Mouse (Mus musculus): ENCODE data around the gene Pglyrp1. TPM values are rescaled to one million over a fixed set of nuclear protein-coding genes. Genes with fewer than 3 reads are reported as not detected.

Pglyrp1 gene
- total and polyA plus RNA-seq, 2 experiments from 2014 or later, result 13.8 to 27.0 TPM

DNA sequence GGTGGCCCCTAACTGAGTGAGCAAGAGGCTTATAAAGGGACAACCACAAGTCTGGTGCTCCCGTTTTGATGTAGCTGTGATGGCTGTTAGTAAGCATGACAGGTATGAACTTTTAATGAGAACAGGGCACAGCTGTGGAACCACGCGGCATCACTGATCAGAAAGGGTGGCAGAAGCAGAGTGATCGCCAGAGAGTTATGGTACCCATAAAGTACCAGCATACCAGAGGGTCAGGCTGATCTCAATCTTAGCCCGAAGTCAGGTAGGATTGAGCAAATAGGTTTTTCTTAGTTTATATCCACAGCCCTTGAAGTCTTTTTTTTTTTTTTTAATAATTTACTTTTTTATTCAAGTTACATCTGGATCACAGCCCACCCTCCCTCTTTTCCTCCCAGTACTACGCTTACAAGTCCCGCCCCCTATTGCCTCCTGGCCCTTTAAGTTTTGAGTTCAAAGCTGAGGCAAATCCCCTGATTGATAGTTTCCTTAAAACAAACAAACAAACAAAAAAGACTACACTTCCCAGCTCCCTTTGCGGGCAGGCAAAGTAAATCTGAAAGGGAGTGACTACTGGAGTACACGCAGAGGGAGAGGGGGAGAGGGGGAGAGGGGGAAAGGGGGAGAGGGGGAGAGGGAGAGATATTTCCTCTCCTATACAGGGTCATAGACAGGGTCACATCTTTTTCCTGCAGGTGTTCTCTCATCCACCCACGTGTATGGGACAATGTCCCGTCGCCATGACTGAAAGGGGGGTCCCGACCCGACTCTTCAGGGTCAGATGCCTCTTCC is 1.1 kb downstream of the Pglyrp1 start:
- 34% methylated on average over 13 of the region's 14 CpGs for WGBS
- H3K27ac ChIP-seq (ENCODE audit: low read depth, low read length), result no peak overlapping the region
- TF ChIP-seq CTCF (IDR thresholded peaks at IDR 0.05; ENCODE audit: low read depth), result no peak
- DNase-seq, result peak; percentile 31
- H3K36me3 ChIP-seq (ENCODE audit: insufficient read depth), result no peaks in the 10 kb centered on the region
- H3K27me3 ChIP-seq (ENCODE audit: insufficient read depth, low read length), result no peaks in the 10 kb centered on the region
- H3K9ac ChIP-seq, result peak overlapping the region; percentile 51; the same call in 1 of the 2 replicates
- peak overlapping the region; percentile 62 for H3K4me2 ChIP-seq (ENCODE audit: low read depth)
- H3K4me1 ChIP-seq (ENCODE audit: insufficient read depth), result no peaks in the 10 kb centered on the region
- peak overlapping the region; percentile 32 for H3K4me3 ChIP-seq (ENCODE audit: low read depth, low read length)
- peak; percentile 66 for ATAC-seq
- no peaks in the 10 kb centered on the region for H3K9me3 ChIP-seq (ENCODE audit: low read length)

DNA sequence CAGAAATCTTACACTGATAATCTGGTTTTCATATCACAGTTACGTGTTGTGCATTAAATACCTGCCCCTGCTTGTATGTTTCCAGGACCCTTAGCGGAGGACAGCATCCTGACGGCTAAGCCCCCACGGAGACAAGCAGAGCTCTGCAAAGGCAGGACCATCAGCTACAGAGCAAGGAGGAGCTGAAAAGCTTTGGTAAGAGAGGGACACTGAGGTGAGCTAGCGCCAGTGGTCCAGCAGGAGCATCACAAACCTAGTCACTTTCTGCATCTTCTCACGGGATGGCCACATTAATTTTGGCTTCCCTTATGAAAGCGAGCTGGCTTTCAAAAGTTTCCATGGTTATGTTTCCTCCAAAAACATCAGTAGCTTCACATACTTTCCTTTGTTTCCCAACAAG is 1.7 kb downstream of the Pglyrp1 start:
- Histone ChIP-seq H3K4me2 (ENCODE audit: low read depth) (peak overlapping the region; percentile 62), H3K9me3 (ENCODE audit: low read length) (no peaks in the 10 kb centered on the region), H3K4me1 (ENCODE audit: insufficient read depth) (no peaks in the 10 kb centered on the region), H3K36me3 (ENCODE audit: insufficient read depth) (no peaks in the 10 kb centered on the region), H3K27me3 (ENCODE audit: insufficient read depth, low read length) (no peaks in the 10 kb centered on the region), H3K4me3 (ENCODE audit: low read depth, low read length) (peak overlapping the region; percentile 32), H3K9ac (peak overlapping the region; percentile 51; the same call in 1 of the 2 replicates), H3K27ac (ENCODE audit: low read depth, low read length) (no peak overlapping the region)
- ATAC-seq (peak; percentile 50), DNase-seq (no peak)
- WGBS, result 2% methylated on average over 7 of the region's 7 CpGs
- no peak for TF ChIP-seq CTCF (IDR thresholded peaks at IDR 0.05; ENCODE audit: low read depth)

DNA sequence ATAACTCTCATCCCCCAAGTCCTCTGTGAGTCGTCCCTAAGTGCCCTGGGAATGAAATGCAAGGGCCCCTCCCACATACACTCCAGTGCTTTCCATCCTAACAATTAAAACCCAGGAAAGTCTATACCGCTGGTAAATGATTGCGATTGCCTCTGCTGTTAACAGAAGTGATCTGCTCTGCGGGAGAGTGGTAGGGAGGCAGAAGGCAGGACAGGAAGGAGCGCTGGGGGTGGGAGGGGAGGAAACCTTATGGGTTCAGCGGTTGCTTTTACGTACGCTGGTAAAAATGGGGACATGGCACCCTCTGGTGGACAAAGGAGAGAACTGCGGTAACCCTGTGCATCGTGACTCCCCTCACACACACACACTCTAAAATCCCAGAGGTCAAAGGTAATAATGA is 2.1 kb downstream of the Pglyrp1 start:
- Histone ChIP-seq H3K4me3 (ENCODE audit: low read depth, low read length) (peak overlapping the region; percentile 32), H3K9me3 (ENCODE audit: low read length) (no peaks in the 10 kb centered on the region), H3K9ac (peak overlapping the region; percentile 51; the same call in 1 of the 2 replicates), H3K27me3 (ENCODE audit: insufficient read depth, low read length) (no peaks in the 10 kb centered on the region), H3K4me1 (ENCODE audit: insufficient read depth) (no peaks in the 10 kb centered on the region), H3K27ac (ENCODE audit: low read depth, low read length) (no peak overlapping the region), H3K36me3 (ENCODE audit: insufficient read depth) (no peaks in the 10 kb centered on the region), H3K4me2 (ENCODE audit: low read depth) (peak overlapping the region; percentile 62)
- 0% methylated on average over 10 of the region's 10 CpGs for WGBS
- DNase-seq, result peak; percentile 92
- peak; percentile 95 for TF ChIP-seq CTCF (IDR thresholded peaks at IDR 0.05; ENCODE audit: low read depth)
- peak; percentile 88 for ATAC-seq

DNA sequence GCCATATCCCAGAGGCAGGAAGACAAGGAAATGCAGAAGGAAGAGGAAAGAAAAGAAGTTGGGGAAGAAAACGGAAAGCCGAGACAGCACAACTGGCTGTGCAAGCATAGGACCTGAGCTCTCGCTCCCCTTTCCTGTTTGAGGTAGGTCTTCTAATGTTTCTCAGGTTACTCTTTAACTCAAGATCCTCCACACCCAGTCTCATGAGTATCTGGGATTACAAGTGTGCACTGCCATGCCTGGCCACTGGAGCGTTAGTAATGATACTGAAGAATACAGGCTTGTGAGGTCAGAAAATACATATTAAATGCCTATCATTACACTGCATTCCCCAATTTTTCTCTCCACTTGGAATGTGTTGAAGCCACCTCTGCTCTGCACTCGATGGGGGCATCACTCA is 4.2 kb downstream of the Pglyrp1 start:
- no peak for TF ChIP-seq CTCF (IDR thresholded peaks at IDR 0.05; ENCODE audit: low read depth)
- no peak overlapping the region for H3K9ac ChIP-seq
- no peak for ATAC-seq
- WGBS, result 89% methylated on average over 5 of the region's 5 CpGs
- H3K36me3 ChIP-seq (ENCODE audit: insufficient read depth), result no peaks in the 10 kb centered on the region
- no peaks in the 10 kb centered on the region for H3K27me3 ChIP-seq (ENCODE audit: insufficient read depth, low read length)
- H3K4me1 ChIP-seq (ENCODE audit: insufficient read depth), result no peaks in the 10 kb centered on the region
- no peak overlapping the region for H3K4me2 ChIP-seq (ENCODE audit: low read depth)
- H3K4me3 ChIP-seq (ENCODE audit: low read depth, low read length), result no peak overlapping the region
- no peaks in the 10 kb centered on the region for H3K9me3 ChIP-seq (ENCODE audit: low read length)
- H3K27ac ChIP-seq (ENCODE audit: low read depth, low read length), result no peak overlapping the region
- DNase-seq, result no peak

DNA sequence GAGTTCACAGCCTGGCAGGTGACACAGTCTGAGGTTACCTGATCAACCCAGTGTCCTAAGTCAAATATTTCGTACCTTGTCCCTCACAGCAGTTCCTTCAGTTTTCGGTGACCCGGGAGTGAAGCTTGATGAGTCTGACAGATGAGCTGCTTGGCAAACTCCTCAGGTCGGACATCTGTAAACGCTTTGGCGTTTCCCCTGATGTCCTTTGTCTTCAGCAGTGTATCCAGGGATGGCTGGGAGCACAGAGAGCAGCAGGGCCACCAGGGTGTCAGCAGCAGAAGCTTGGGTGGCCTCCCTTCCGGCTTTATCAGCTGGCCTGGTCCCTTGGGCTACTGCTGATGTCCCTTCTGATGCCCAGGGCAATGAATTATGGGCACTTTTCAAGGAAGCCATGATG is 7.6 kb downstream of the Pglyrp1 start:
- Histone ChIP-seq H3K9ac (no peak overlapping the region), H3K27ac (ENCODE audit: low read depth, low read length) (no peak overlapping the region), H3K36me3 (ENCODE audit: insufficient read depth) (no peaks in the 10 kb centered on the region), H3K4me2 (ENCODE audit: low read depth) (no peak overlapping the region), H3K9me3 (ENCODE audit: low read length) (no peaks in the 10 kb centered on the region), H3K4me1 (ENCODE audit: insufficient read depth) (no peaks in the 10 kb centered on the region), H3K4me3 (ENCODE audit: low read depth, low read length) (no peak overlapping the region), H3K27me3 (ENCODE audit: insufficient read depth, low read length) (no peaks in the 10 kb centered on the region)
- no peak for TF ChIP-seq CTCF (IDR thresholded peaks at IDR 0.05; ENCODE audit: low read depth)
- WGBS, result 82% methylated on average over 7 of the region's 7 CpGs
- DNase-seq (no peak), ATAC-seq (no peak)

DNA sequence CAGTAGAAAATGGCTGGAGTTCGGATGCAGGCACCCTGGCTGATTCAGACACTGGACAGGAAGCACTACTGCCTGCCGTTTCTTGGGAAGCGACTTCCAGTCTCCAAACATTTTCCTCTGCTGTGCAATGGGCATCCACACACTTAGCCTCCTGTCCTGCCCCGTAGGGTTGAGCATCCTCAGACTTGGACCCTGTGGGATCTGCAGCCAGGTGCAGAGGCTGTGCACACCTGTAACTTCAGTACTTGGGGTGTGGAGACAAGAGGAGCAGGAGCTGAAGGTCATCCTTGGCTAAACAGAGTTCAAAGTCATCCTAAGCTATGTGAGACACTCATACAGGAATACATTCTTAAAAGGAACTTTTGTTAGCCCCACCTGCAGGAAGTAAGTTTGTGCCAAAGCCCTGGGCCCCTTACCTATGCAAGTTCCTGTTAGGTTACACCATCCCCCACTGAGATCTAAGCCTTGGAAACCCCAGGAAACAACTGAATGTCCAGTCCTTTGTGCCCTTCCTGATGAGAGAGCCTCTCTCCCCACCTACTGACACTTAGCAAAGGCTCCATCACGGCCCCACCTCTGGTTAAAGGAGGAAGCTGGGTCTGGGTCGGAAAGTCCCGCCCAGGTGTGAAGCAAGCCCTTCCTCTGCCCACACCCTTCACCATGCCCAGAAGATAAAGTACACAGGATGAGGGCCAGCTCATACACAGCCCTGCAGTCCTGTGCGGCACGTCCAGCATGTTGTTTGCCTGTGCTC is 13.0 kb downstream of the Pglyrp1 start:
- 69% methylated on average over 9 of the region's 9 CpGs for WGBS

More for the DNA sequence above, 13.0 kb downstream of the Pglyrp1 start:
- TF ChIP-seq CTCF (IDR thresholded peaks at IDR 0.05; ENCODE audit: low read depth), result no peak
- DNase-seq (no peak), ATAC-seq (no peak)
- H3K36me3 ChIP-seq (ENCODE audit: insufficient read depth), result no peaks in the 10 kb centered on the region
- no peak overlapping the region for H3K9ac ChIP-seq
- no peak overlapping the region for H3K4me2 ChIP-seq (ENCODE audit: low read depth)
- H3K9me3 ChIP-seq (ENCODE audit: low read length), result no peaks in the 10 kb centered on the region
- no peak overlapping the region for H3K4me3 ChIP-seq (ENCODE audit: low read depth, low read length)
- H3K27ac ChIP-seq (ENCODE audit: low read depth, low read length), result no peak overlapping the region
- H3K4me1 ChIP-seq (ENCODE audit: insufficient read depth), result no peaks in the 10 kb centered on the region
- H3K27me3 ChIP-seq (ENCODE audit: insufficient read depth, low read length), result no peaks in the 10 kb centered on the region
